Mouse (Mus musculus) spleen, adult 2 months (tissue): ENCODE data around the gene Ick.

Experiments
- CTCF ChIP-seq: fragments of 200-500 bp; IDR thresholded peaks from 2 replicates; pipeline ENCODE4 v1.5.1; 2011; ENCODE audit warnings: mild to moderate bottlenecking, inconsistent platforms; ENCODE audit not compliant: insufficient read depth, insufficient read length, insufficient replicate concordance; ENCODE audit errors: extremely low read depth
- POLR2A ChIP-seq: fragments of 200-500 bp; IDR thresholded peaks from 2 replicates; pipeline ENCODE4 v1.6.1; 2011; ENCODE audit warnings: low read depth, low read length, inconsistent platforms

DNA sequence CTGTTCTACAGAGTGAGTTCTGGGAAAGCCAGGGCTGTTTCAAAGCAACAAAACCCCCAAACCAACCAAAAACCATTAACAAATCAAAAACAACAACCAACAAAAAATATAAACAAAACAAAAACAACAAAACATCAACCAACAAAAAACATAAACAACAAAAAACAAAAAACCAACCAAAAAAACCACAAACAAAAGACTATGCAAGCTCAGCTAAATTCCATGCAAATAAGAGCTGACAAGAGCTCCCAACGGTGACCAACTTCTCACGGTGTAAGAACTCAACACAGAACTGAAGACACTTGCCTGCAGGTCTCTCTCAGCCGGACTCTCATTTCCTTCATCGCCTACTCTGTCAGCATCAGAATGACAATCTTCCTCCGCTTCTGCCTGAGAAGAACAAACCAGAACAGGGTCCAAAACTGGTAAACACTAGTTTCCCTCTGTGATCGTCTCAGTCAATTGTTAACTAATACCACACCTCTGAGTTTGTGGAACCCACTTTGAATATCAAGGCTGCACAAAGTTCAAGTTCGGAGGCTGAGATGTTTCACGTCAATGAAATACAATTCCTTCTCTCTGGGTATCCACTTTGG lies 4.9 kb upstream of the Ick start:
- no peak for TF ChIP-seq POLR2A
- TF ChIP-seq CTCF, result no peak
